Mouse (Mus musculus): ENCODE results near the gene Tmem233.

DNA sequence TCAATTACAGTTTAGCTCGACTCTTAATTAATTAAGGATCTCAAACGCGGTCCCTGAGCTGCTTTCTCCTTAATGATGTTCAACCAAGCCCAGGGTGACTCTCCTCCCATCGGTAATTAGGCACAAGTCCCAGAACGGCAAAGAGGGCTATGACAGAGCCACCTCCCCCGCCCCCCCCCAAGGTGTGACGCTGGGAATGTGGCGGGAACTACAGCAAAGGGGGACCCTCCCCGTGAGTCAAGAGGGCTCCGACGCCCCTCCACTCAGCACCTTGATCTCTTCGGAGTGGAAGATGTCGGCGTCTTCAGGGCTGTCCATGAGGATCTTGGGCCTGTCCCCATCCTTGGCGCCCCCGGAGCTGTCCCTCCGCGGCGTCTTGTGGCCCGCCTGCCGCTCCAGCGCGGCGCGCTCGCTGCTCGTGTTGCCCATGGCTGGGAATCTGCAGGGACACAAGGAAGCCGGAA lies 59.2 kb downstream of the Tmem233 start:
- TF ChIP-seq POLR2A (IDR thresholded peaks at IDR 0.05; ENCODE audit: insufficient read depth, low read length): no peak
- no peak for TF ChIP-seq CTCF (IDR thresholded peaks at IDR 0.05; ENCODE audit: low read depth, low read length)
- no peak for TF ChIP-seq EP300 (IDR thresholded peaks at IDR 0.05; ENCODE audit: insufficient read depth, low read depth, low read length)

All from ES-Bruce4 (cell line).